Mouse (Mus musculus) lung, postnatal 0 days (tissue): ENCODE measurements around the gene Ddhd1.

Experiments
- CTCF ChIP-seq: IDR thresholded peaks from 2 replicates; pipeline ENCODE4 v1.5.1; 2016; ENCODE audit warnings: antibody characterized with exemption, mild to moderate bottlenecking
- EP300 ChIP-seq: IDR thresholded peaks from 2 replicates; pipeline ENCODE4 v1.6.1; 2016; ENCODE audit warnings: antibody characterized with exemption, mild to moderate bottlenecking, control low read depth

- no peak for TF ChIP-seq CTCF
- no peak for TF ChIP-seq EP300
Observed at GRCm38 (mm10) chr14:45563577-45563976, 94.4 kb downstream of the Ddhd1 start.
